Mouse (Mus musculus): ENCODE measurements around the gene Coasy. TPM values are rescaled to one million over a fixed set of nuclear protein-coding genes. Genes with fewer than 3 reads are reported as not detected.

The Coasy gene
- polyA plus RNA-seq, 1 experiment: not detected

GRCm38 (mm10) chr11:101059473-101059872 lies 22.9 kb upstream of the Coasy start:
- no peak for TF ChIP-seq POLR2A (IDR thresholded peaks at IDR 0.05; ENCODE audit: insufficient read depth, low read depth, low read length)
- TF ChIP-seq CTCF (IDR thresholded peaks at IDR 0.05; ENCODE audit: insufficient read depth, low read depth, low read length): no peak
- Histone ChIP-seq H3K4me1 (ENCODE audit: control insufficient read depth, insufficient read depth, low read length) (peaks cover 45% of the 10 kb centered on the region), H3K4me3 (ENCODE audit: insufficient read depth, low read depth, low read length) (no peak overlapping the region), H3K27ac (ENCODE audit: insufficient read depth, low read depth, low read length) (peak overlapping the region; percentile 85)
- 81% methylated on average over 10 of the region's 10 CpGs for WGBS

- Histone ChIP-seq H3K27ac (ENCODE audit: insufficient read depth, low read depth, low read length) (peak overlapping the region; percentile 85), H3K4me3 (ENCODE audit: insufficient read depth, low read depth, low read length) (no peak overlapping the region), H3K4me1 (ENCODE audit: control insufficient read depth, insufficient read depth, low read length) (peaks cover 45% of the 10 kb centered on the region)
- TF ChIP-seq CTCF (IDR thresholded peaks at IDR 0.05; ENCODE audit: insufficient read depth, low read depth, low read length) (no peak), POLR2A (IDR thresholded peaks at IDR 0.05; ENCODE audit: insufficient read depth, low read depth, low read length) (no peak)
- 15% methylated on average over 8 of the region's 8 CpGs for WGBS
These were observed 22.2 kb upstream of the Coasy start for GRCm38 (mm10) chr11:101060126-101060525.

- Histone ChIP-seq H3K4me1 (ENCODE audit: control insufficient read depth, insufficient read depth, low read length) (peaks cover 45% of the 10 kb centered on the region), H3K4me3 (ENCODE audit: insufficient read depth, low read depth, low read length) (no peak overlapping the region), H3K27ac (ENCODE audit: insufficient read depth, low read depth, low read length) (no peak overlapping the region)
- TF ChIP-seq CTCF (IDR thresholded peaks at IDR 0.05; ENCODE audit: insufficient read depth, low read depth, low read length) (no peak), POLR2A (IDR thresholded peaks at IDR 0.05; ENCODE audit: insufficient read depth, low read depth, low read length) (no peak)
- 86% methylated on average over 5 of the region's 5 CpGs for WGBS
These were observed 21.3 kb upstream of the Coasy start for GRCm38 (mm10) chr11:101061049-101061448.

- WGBS: 70% methylated on average over 12 of the region's 12 CpGs
- Histone ChIP-seq H3K4me1 (ENCODE audit: control insufficient read depth, insufficient read depth, low read length) (peaks cover 39% of the 10 kb centered on the region), H3K27ac (ENCODE audit: insufficient read depth, low read depth, low read length) (0 out of 2 replicates have a peak overlapping the region, but pooled peaks have one; percentile 8), H3K4me3 (ENCODE audit: insufficient read depth, low read depth, low read length) (no peak overlapping the region)
- TF ChIP-seq CTCF (IDR thresholded peaks at IDR 0.05; ENCODE audit: insufficient read depth, low read depth, low read length): no peak
- no peak for TF ChIP-seq POLR2A (IDR thresholded peaks at IDR 0.05; ENCODE audit: insufficient read depth, low read depth, low read length)
These were observed 20.0 kb upstream of the Coasy start for GRCm38 (mm10) chr11:101062165-101062884.

GRCm38 (mm10) chr11:101062971-101063675 lies 19.2 kb upstream of the Coasy start:
- Histone ChIP-seq H3K27ac (ENCODE audit: insufficient read depth, low read depth, low read length) (peak overlapping the region; percentile 27; the same call in 1 of the 2 replicates), H3K4me3 (ENCODE audit: insufficient read depth, low read depth, low read length) (no peak overlapping the region), H3K4me1 (ENCODE audit: control insufficient read depth, insufficient read depth, low read length) (peaks cover 39% of the 10 kb centered on the region)
- no peak for TF ChIP-seq CTCF (IDR thresholded peaks at IDR 0.05; ENCODE audit: insufficient read depth, low read depth, low read length)
- no peak for TF ChIP-seq POLR2A (IDR thresholded peaks at IDR 0.05; ENCODE audit: insufficient read depth, low read depth, low read length)
- 83% methylated on average over 14 of the region's 14 CpGs for WGBS

GRCm38 (mm10) chr11:101063676-101064327 lies 18.6 kb upstream of the Coasy start:
- WGBS: 30% methylated on average over 12 of the region's 12 CpGs
- Histone ChIP-seq H3K4me1 (ENCODE audit: control insufficient read depth, insufficient read depth, low read length) (peaks cover 35% of the 10 kb centered on the region), H3K4me3 (ENCODE audit: insufficient read depth, low read depth, low read length) (no peak overlapping the region), H3K27ac (ENCODE audit: insufficient read depth, low read depth, low read length) (peak overlapping the region; percentile 27)
- TF ChIP-seq POLR2A (IDR thresholded peaks at IDR 0.05; ENCODE audit: insufficient read depth, low read depth, low read length): no peak
- TF ChIP-seq CTCF (IDR thresholded peaks at IDR 0.05; ENCODE audit: insufficient read depth, low read depth, low read length): no peak

GRCm38 (mm10) chr11:101064462-101064861 lies 17.9 kb upstream of the Coasy start:
- Histone ChIP-seq H3K4me3 (ENCODE audit: insufficient read depth, low read depth, low read length) (no peak overlapping the region), H3K4me1 (ENCODE audit: control insufficient read depth, insufficient read depth, low read length) (peaks cover 34% of the 10 kb centered on the region), H3K27ac (ENCODE audit: insufficient read depth, low read depth, low read length) (peak overlapping the region; percentile 27; the same call in 1 of the 2 replicates)
- TF ChIP-seq POLR2A (IDR thresholded peaks at IDR 0.05; ENCODE audit: insufficient read depth, low read depth, low read length): no peak
- no peak for TF ChIP-seq CTCF (IDR thresholded peaks at IDR 0.05; ENCODE audit: insufficient read depth, low read depth, low read length)
- WGBS: 67% methylated on average over 4 of the region's 4 CpGs

- H3K27ac ChIP-seq (ENCODE audit: insufficient read depth, low read depth, low read length): no peak overlapping the region
- H3K4me1 ChIP-seq (ENCODE audit: control insufficient read depth, insufficient read depth, low read length): peaks cover 29% of the 10 kb centered on the region
- H3K4me3 ChIP-seq (ENCODE audit: insufficient read depth, low read depth, low read length): no peak overlapping the region
- TF ChIP-seq CTCF (IDR thresholded peaks at IDR 0.05; ENCODE audit: insufficient read depth, low read depth, low read length) (no peak), POLR2A (IDR thresholded peaks at IDR 0.05; ENCODE audit: insufficient read depth, low read depth, low read length) (no peak)
- 94% methylated on average over 9 of the region's 9 CpGs for WGBS
These were observed 17.4 kb upstream of the Coasy start for GRCm38 (mm10) chr11:101065002-101065401.
